Mouse (Mus musculus): ENCODE results near the gene Hoxb1. TPM values are rescaled to one million over a fixed set of nuclear protein-coding genes. Genes with fewer than 3 reads are reported as not detected.

Hoxb1 gene
- total and polyA plus RNA-seq, 2 experiments from 2014 or later: not detected

DNA sequence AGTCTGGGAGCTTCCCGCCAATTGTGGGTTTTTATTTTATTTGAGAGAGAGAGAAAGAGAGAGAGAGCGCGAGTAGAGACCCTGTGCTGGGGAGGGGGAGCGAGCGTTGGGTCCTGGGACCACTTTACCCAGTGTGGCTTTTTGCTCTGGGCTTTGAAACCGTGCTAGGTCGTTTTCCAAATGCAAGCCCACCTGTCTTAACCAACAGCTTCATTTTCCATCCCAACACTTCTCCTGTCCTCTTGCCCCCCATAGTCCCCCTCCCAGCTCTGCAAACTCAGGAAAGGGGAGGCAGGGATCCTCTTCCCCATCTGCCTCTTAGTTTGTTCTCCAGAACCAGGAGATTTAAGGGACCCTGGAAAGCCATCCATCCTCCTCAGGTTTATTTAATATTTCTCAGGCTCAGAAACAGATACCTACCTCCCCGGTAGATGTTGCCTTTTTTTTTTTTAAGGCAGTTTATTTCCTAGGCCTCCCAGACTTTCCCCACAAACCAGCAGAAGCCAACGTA, 10.7 kb upstream of the Hoxb1 start:
- Histone ChIP-seq H3K9ac (replicated peaks; ENCODE audit: low read depth, low read length) (no peak overlapping the region), H3K36me3 (replicated peaks; ENCODE audit: control insufficient read depth, insufficient read depth, low read length) (no peaks in the 10 kb centered on the region), H3K27me3 (ENCODE audit: control insufficient read depth, insufficient read depth, low read length) (peaks cover 90% of the 10 kb centered on the region), H3K4me1 (ENCODE audit: control insufficient read depth, insufficient read depth) (no peaks in the 10 kb centered on the region), H3K27ac (ENCODE audit: low read depth) (peak overlapping the region; percentile 5; the same call in 1 of the 2 replicates), H3K4me2 (ENCODE audit: low read depth, low read length) (peak overlapping the region; percentile 49), H3K4me3 (ENCODE audit: low read depth, low read length) (peak overlapping the region; percentile 46), H3K9me3 (replicated peaks; ENCODE audit: control insufficient read depth, low read length) (no peaks in the 10 kb centered on the region)
- 16% methylated on average over 9 of the region's 9 CpGs for WGBS
- no peak for ATAC-seq (ENCODE audit: insufficient read depth, low read depth)
- TF ChIP-seq EP300 (IDR thresholded peaks at IDR 0.05; ENCODE audit: low read depth) (no peak), CTCF (IDR thresholded peaks at IDR 0.05; ENCODE audit: low read depth) (no peak)
- no peak for DNase-seq (ENCODE audit: low spot score)

DNA sequence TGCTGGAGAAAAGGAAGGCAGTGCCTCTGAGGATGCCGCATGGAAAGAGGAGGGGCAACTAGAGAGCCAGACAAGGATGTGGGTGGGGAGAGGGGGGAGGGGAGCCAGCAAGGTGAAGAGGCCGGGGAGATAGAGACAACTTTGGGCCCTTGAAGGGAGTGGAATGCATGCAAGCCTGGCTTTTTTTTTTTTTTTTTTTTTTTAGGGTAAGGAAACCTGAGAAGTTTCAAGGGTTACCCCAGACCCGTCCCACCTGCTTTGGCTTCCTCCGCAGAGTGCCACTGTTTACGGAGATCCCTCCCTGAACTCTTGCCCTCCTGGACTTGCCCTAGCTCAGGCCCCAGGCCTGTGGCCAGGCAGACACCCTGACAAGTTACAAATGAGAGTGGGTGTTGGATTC, 1.7 kb upstream of the Hoxb1 start:
- Histone ChIP-seq H3K4me3 (ENCODE audit: low read depth, low read length) (no peak overlapping the region), H3K27ac (ENCODE audit: low read depth) (no peak overlapping the region), H3K27me3 (ENCODE audit: control insufficient read depth, insufficient read depth, low read length) (peaks cover 86% of the 10 kb centered on the region), H3K4me2 (ENCODE audit: low read depth, low read length) (no peak overlapping the region), H3K9ac (replicated peaks; ENCODE audit: low read depth, low read length) (no peak overlapping the region), H3K4me1 (ENCODE audit: control insufficient read depth, insufficient read depth) (no peaks in the 10 kb centered on the region), H3K36me3 (replicated peaks; ENCODE audit: control insufficient read depth, insufficient read depth, low read length) (no peaks in the 10 kb centered on the region), H3K9me3 (replicated peaks; ENCODE audit: control insufficient read depth, low read length) (no peaks in the 10 kb centered on the region; the same call in 1 of the 2 replicates)
- DNase-seq (ENCODE audit: low spot score) (no peak), ATAC-seq (ENCODE audit: insufficient read depth, low read depth) (no peak)
- WGBS: 11% methylated on average over 5 of the region's 5 CpGs
- TF ChIP-seq CTCF (IDR thresholded peaks at IDR 0.05; ENCODE audit: low read depth) (no peak), EP300 (IDR thresholded peaks at IDR 0.05; ENCODE audit: low read depth) (no peak)

DNA sequence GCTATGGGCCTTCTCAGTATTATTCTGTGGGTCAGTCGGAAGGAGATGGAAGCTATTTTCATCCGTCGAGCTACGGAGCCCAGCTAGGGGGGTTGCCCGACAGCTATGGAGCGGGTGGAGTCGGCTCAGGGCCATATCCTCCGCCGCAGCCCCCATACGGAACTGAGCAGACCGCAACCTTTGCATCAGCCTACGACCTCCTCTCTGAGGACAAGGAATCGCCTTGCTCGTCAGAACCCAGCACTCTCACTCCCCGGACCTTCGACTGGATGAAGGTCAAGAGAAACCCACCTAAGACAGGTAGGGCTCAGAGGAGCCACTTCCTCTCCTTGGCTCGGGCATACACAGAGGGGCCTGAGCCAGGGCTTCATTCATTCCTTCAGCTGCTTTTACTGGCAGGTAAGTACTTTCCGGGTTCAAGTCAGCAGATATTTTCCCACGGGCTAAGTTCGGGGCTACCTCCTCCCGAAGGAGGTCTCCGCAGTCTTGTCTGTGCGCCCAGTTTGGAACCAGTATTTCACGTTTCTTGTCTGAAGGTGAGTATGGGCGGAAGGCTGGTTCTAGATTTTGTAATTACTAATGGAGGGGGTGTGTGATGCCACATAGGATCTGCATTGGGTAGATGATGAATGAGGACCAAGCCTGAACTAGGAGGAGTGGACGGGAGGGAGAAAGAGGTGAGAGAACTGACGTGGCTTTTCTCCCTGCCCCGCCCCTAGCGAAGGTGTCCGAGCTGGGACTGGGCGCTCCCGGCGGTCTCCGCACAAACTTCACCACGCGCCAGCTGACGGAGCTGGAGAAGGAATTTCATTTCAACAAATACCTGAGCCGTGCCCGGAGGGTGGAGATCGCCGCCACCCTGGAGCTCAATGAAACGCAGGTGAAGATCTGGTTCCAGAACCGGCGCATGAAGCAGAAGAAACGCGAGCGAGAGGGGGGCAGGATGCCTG, 815 bp downstream of the Hoxb1 start:
- Histone ChIP-seq H3K27me3 (ENCODE audit: control insufficient read depth, insufficient read depth, low read length) (peaks cover 96% of the 10 kb centered on the region), H3K4me2 (ENCODE audit: low read depth, low read length) (no peak overlapping the region), H3K4me3 (ENCODE audit: low read depth, low read length) (no peak overlapping the region), H3K9ac (replicated peaks; ENCODE audit: low read depth, low read length) (no peak overlapping the region), H3K27ac (ENCODE audit: low read depth) (no peak overlapping the region), H3K4me1 (ENCODE audit: control insufficient read depth, insufficient read depth) (no peaks in the 10 kb centered on the region), H3K9me3 (replicated peaks; ENCODE audit: control insufficient read depth, low read length) (no peaks in the 10 kb centered on the region; the same call in 1 of the 2 replicates), H3K36me3 (replicated peaks; ENCODE audit: control insufficient read depth, insufficient read depth, low read length) (no peaks in the 10 kb centered on the region)
- no peak for TF ChIP-seq CTCF (IDR thresholded peaks at IDR 0.05; ENCODE audit: low read depth)
- TF ChIP-seq EP300 (IDR thresholded peaks at IDR 0.05; ENCODE audit: low read depth): no peak
- DNase-seq (ENCODE audit: low spot score): no peak
- 0 out of 2 replicates have a peak, but pooled peaks have one; percentile 11 for ATAC-seq (ENCODE audit: insufficient read depth, low read depth)
- WGBS: 3% methylated on average over 46 of the region's 47 CpGs

DNA sequence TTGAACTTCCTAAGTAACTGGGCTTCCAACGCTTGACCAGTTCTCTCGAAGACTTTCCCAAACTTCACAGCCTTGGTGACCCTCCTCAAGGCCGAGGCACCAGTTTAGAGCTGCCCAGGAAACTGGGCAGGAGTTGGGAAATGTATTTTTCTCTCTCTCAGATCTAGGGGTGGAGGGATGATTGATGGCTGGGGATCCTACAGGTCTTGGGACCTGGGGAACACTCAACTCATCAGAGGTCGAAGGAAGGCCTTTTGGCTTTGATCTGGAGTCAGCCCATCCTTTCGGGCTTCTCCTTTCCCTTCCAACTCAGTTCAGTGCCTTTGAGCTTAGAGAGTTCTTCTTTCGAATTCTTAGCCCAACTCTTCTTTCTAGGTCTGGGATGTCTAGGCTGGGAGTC, 1.6 kb downstream of the Hoxb1 start:
- no peak overlapping the region for H3K27ac ChIP-seq (ENCODE audit: low read depth)
- peaks cover 95% of the 10 kb centered on the region for H3K27me3 ChIP-seq (ENCODE audit: control insufficient read depth, insufficient read depth, low read length)
- no peaks in the 10 kb centered on the region for H3K36me3 ChIP-seq (replicated peaks; ENCODE audit: control insufficient read depth, insufficient read depth, low read length)
- H3K4me3 ChIP-seq (ENCODE audit: low read depth, low read length): no peak overlapping the region
- no peak overlapping the region for H3K4me2 ChIP-seq (ENCODE audit: low read depth, low read length)
- no peak overlapping the region for H3K9ac ChIP-seq (replicated peaks; ENCODE audit: low read depth, low read length)
- H3K4me1 ChIP-seq (ENCODE audit: control insufficient read depth, insufficient read depth): no peaks in the 10 kb centered on the region
- TF ChIP-seq EP300 (IDR thresholded peaks at IDR 0.05; ENCODE audit: low read depth): no peak
- no peak for TF ChIP-seq CTCF (IDR thresholded peaks at IDR 0.05; ENCODE audit: low read depth)
- DNase-seq (ENCODE audit: low spot score) (no peak), ATAC-seq (ENCODE audit: insufficient read depth, low read depth) (no peak)
- H3K9me3 ChIP-seq (replicated peaks; ENCODE audit: control insufficient read depth, low read length): no peaks in the 10 kb centered on the region; the same call in 1 of the 2 replicates
- WGBS: 29% methylated on average over 6 of the region's 6 CpGs

DNA sequence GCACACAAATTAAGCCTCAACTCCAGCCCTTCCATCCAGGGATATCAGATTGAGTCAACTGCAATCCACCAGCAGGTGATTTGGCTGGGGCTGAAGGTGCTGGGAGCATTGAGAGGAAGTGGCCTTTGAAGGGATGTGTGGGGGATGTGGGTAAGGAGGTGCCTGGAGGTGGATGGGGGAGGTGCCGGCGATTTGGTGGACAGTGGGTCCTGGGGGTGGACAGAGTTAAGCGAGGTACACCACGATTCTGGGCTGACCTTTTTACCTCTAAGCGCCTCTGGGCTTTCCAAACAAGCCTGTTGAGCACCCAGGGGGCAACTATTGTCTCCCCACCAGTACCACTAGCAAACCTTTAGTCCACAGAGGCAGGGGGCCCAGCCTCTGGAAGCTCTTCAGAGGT, 3.1 kb downstream of the Hoxb1 start:
- peaks cover 96% of the 10 kb centered on the region for H3K27me3 ChIP-seq (ENCODE audit: control insufficient read depth, insufficient read depth, low read length)
- no peak overlapping the region for H3K9ac ChIP-seq (replicated peaks; ENCODE audit: low read depth, low read length)
- H3K4me2 ChIP-seq (ENCODE audit: low read depth, low read length): no peak overlapping the region
- DNase-seq (ENCODE audit: low spot score): no peak
- H3K36me3 ChIP-seq (replicated peaks; ENCODE audit: control insufficient read depth, insufficient read depth, low read length): no peaks in the 10 kb centered on the region
- H3K27ac ChIP-seq (ENCODE audit: low read depth): no peak overlapping the region
- H3K9me3 ChIP-seq (replicated peaks; ENCODE audit: control insufficient read depth, low read length): no peaks in the 10 kb centered on the region; the same call in 1 of the 2 replicates
- WGBS: 27% methylated on average over 5 of the region's 5 CpGs
- no peak for ATAC-seq (ENCODE audit: insufficient read depth, low read depth)
- H3K4me1 ChIP-seq (ENCODE audit: control insufficient read depth, insufficient read depth): no peaks in the 10 kb centered on the region
- TF ChIP-seq CTCF (IDR thresholded peaks at IDR 0.05; ENCODE audit: low read depth) (no peak), EP300 (IDR thresholded peaks at IDR 0.05; ENCODE audit: low read depth) (no peak)
- H3K4me3 ChIP-seq (ENCODE audit: low read depth, low read length): no peak overlapping the region

All from heart, postnatal 0 days (tissue).